Mouse (Mus musculus) midbrain, embryonic 15.5 days (tissue): ENCODE measurements around the gene Il11ra1. TPM values are rescaled to one million over a fixed set of nuclear protein-coding genes. Genes with fewer than 3 reads are reported as not detected.

Source experiments
- ATAC-seq: fragments of 200-750 bp; cut with Nextera tagmentation; replicated peaks from 2 replicates; pipeline ENCODE4 v1.8.0; 2017; ENCODE audit warnings: moderate TSS enrichment
- H3K27ac ChIP-seq: fragments of 300-500 bp; sonication (generic); 2 replicates; pipeline ENCODE4 v1.5.1; 2015; ENCODE audit warnings: mild to moderate bottlenecking, inconsistent platforms
- H3K27me3 ChIP-seq: fragments of 300-500 bp; sonication (generic); replicated peaks from 2 replicates; pipeline ENCODE4 v1.6.1; 2015; ENCODE audit warnings: inconsistent platforms
- H3K36me3 ChIP-seq: fragments of 300-500 bp; sonication (generic); replicated peaks from 2 replicates; pipeline ENCODE4 v1.6.1; 2015; ENCODE audit warnings: inconsistent platforms
- H3K4me1 ChIP-seq: fragments of 300-500 bp; sonication (generic); 2 replicates; pipeline ENCODE4 v1.6.1; 2015; ENCODE audit warnings: inconsistent platforms
- H3K4me2 ChIP-seq: fragments of 300-500 bp; sonication (generic); 2 replicates; pipeline ENCODE4 v1.6.1; 2015; ENCODE audit warnings: inconsistent platforms, mild to moderate bottlenecking, moderate library complexity
- H3K4me3 ChIP-seq: fragments of 300-500 bp; sonication (generic); 2 replicates; pipeline ENCODE4 v1.5.1; 2015; ENCODE audit warnings: mild to moderate bottlenecking, inconsistent platforms
- H3K9ac ChIP-seq: fragments of 300-500 bp; sonication (generic); 2 replicates; pipeline ENCODE4 v1.6.1; 2015; ENCODE audit warnings: mild to moderate bottlenecking, inconsistent platforms
- H3K9me3 ChIP-seq: fragments of 300-500 bp; sonication (generic); 2 replicates; pipeline ENCODE4 v1.6.1; 2016; ENCODE audit warnings: inconsistent platforms
- WGBS: fragments of 180-500 bp; shearing (Covaris S2); methylation state at CpG from one replicate; pipeline ENCODE4 v1.1.7; 2015; ENCODE audit warnings: mixed read lengths; 5-methylcytosine and 5-hydroxymethylcytosine counted together
- polyA plus RNA-seq: library from polyadenylated mRNA; unstranded; fragments of >200 nt; fragmentation: Nextera tagmentation; extraction: Ambion mirVana; gene quantifications from 2 replicates; pipeline ENCODE4 v1.2.1, GENCODE M21; 2015

Gene Il11ra1
- polyA plus RNA-seq, 1 experiment from 2014 or later: 37.5 TPM

GRCm38 (mm10) chr4:41713197-41714067 lies 13.6 kb downstream of the Il11ra1 start, which contains the start of gene Rpp25l:
Gene Rpp25l (minus strand): TSS chr4:41713534.
- peak within 1 kb of the TSS; percentile 92 for H3K9ac ChIP-seq
- under 1% methylated on average over 61 of the region's 61 CpGs for WGBS
- H3K4me2 ChIP-seq: peak within 1 kb of the TSS; percentile 80
- H3K27ac ChIP-seq: peak within 1 kb of the TSS; percentile 85
- peak; percentile 61 for ATAC-seq
- peak within 1 kb of the TSS; percentile 88 for H3K4me3 ChIP-seq
- H3K27me3 ChIP-seq: no peaks in the 10 kb centered on the region
- peaks cover 17% of the 10 kb centered on the region; the same call in 1 of the 2 replicates for H3K36me3 ChIP-seq
- H3K9me3 ChIP-seq: no peaks in the 10 kb centered on the region
- H3K4me1 ChIP-seq: peaks cover 40% of the 10 kb centered on the region

GRCm38 (mm10) chr4:41714276-41714675 lies 14.5 kb downstream of the Il11ra1 start:
- WGBS: 11% methylated on average over 8 of the region's 8 CpGs

DNA sequence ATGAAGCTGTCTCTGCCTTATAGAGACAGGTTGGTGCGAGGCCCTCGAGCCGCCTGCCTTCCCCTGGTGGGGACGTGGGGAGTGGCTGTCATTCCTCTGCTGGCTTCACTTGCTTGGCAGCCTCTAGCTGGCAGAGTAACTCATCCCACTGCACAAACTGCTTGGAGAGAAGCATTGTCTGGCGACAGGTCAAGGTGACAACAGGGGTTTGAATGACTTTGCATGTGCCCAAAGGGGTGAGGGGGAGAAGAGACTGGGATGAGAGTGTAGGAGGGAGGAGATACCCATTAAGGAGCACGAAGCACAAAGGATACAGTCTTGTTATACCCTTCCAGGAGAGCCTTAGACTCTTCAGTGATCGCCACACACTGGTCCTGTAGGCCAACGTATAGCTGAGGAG lies 15.3 kb downstream of the Il11ra1 start:
- H3K4me2 ChIP-seq: no peak overlapping the region
- H3K9me3 ChIP-seq: no peaks in the 10 kb centered on the region
- WGBS: 83% methylated on average over 8 of the region's 8 CpGs
- no peaks in the 10 kb centered on the region for H3K27me3 ChIP-seq
- peaks cover 25% of the 10 kb centered on the region; the same call in 1 of the 2 replicates for H3K36me3 ChIP-seq
- ATAC-seq: no peak; the same call in 1 of the 2 replicates
- H3K27ac ChIP-seq: no peak overlapping the region
- H3K4me1 ChIP-seq: peaks cover 36% of the 10 kb centered on the region
- no peak overlapping the region for H3K4me3 ChIP-seq
- no peak overlapping the region for H3K9ac ChIP-seq

More at GRCm38 (mm10) chr4:41714276-41714675, 14.5 kb downstream of the Il11ra1 start:
- peak overlapping the region; percentile 80 for H3K4me2 ChIP-seq
- H3K27ac ChIP-seq: no peak overlapping the region
- H3K27me3 ChIP-seq: no peaks in the 10 kb centered on the region
- H3K9ac ChIP-seq: 0 out of 2 replicates have a peak overlapping the region, but pooled peaks have one; percentile 92
- H3K4me3 ChIP-seq: peak overlapping the region; percentile 88
- no peaks in the 10 kb centered on the region for H3K9me3 ChIP-seq
- 0 out of 2 replicates have a peak, but pooled peaks have one; percentile 21 for ATAC-seq
- H3K36me3 ChIP-seq: peaks cover 23% of the 10 kb centered on the region; the same call in 1 of the 2 replicates
- peaks cover 36% of the 10 kb centered on the region for H3K4me1 ChIP-seq

DNA sequence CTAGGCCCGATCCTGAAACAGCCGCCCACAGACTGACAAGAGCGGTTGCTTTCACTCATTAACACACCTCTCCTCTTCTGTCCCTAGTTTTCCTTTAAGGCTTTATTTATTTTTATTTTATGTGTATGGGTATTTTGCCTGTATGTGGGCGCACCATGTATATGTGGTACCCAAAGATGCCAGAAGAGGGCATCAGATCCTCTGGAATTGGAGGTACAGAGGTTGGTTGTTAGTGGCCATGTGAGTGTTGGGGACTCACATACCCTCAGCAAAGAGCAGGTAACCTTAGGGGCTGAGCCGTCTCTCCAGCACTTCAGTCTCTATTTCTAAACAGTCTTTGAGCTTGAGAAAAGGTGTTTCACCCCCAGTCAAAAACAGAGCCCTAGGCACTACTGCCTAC lies 15.8 kb downstream of the Il11ra1 start:
- Histone ChIP-seq H3K27ac (no peak overlapping the region), H3K9ac (no peak overlapping the region), H3K36me3 (peaks cover 25% of the 10 kb centered on the region; the same call in 1 of the 2 replicates), H3K9me3 (no peaks in the 10 kb centered on the region), H3K27me3 (no peaks in the 10 kb centered on the region), H3K4me3 (no peak overlapping the region), H3K4me1 (peaks cover 36% of the 10 kb centered on the region), H3K4me2 (no peak overlapping the region)
- no peak for ATAC-seq
- WGBS: 82% methylated on average over 5 of the region's 5 CpGs

DNA sequence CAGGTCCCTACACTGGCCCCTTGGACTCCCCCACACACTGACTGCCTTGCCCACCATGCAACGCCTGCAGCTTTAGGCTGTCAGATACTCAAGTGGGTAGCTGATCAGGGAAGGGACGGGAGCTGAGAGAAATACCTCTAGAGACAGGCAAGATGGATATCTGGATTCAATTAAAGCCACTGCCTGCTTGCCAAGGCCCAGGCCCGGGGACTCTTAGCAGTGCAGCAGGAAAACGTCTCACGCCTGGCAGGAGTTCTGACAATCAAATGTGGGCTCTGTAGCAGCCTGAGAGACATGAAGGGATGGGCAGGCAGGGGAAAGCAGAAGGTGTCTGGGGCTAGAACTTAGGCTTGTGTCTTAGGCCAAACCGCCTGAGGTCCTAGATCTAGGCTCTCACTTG lies 17.0 kb downstream of the Il11ra1 start:
- Histone ChIP-seq H3K27me3 (no peaks in the 10 kb centered on the region), H3K9me3 (no peaks in the 10 kb centered on the region), H3K27ac (no peak overlapping the region), H3K4me2 (no peak overlapping the region), H3K4me3 (no peak overlapping the region), H3K4me1 (peaks cover 31% of the 10 kb centered on the region), H3K36me3 (peaks cover 25% of the 10 kb centered on the region; the same call in 1 of the 2 replicates), H3K9ac (no peak overlapping the region)
- no peak for ATAC-seq
- 77% methylated on average over 6 of the region's 6 CpGs for WGBS

- under 1% methylated on average over 27 of the region's 27 CpGs for WGBS
- peaks cover 23% of the 10 kb centered on the region for H3K4me1 ChIP-seq
- H3K4me3 ChIP-seq: peak within 1 kb of the TSS; percentile 86
- H3K9ac ChIP-seq: peak within 1 kb of the TSS; percentile 92
- peak within 1 kb of the TSS; percentile 66 for H3K4me2 ChIP-seq
- H3K36me3 ChIP-seq: peaks cover 13% of the 10 kb centered on the region; the same call in 1 of the 2 replicates
- ATAC-seq: peak; percentile 96
- peaks cover 40% of the 10 kb centered on the region for H3K27me3 ChIP-seq
- peak within 1 kb of the TSS; percentile 65 for H3K27ac ChIP-seq
- no peaks in the 10 kb centered on the region for H3K9me3 ChIP-seq
Measured at GRCm38 (mm10) chr4:41722918-41723351, 23.1 kb downstream of the Il11ra1 start, which contains the start of gene Dctn3. Gene Dctn3 (minus strand): TSS chr4:41723170.

GRCm38 (mm10) chr4:41726826-41727621 lies 27.2 kb downstream of the Il11ra1 start:
- Histone ChIP-seq H3K4me3 (no peak overlapping the region), H3K9ac (no peak overlapping the region), H3K9me3 (no peaks in the 10 kb centered on the region), H3K36me3 (no peaks in the 10 kb centered on the region), H3K27ac (no peak overlapping the region), H3K4me2 (no peak overlapping the region), H3K4me1 (peaks cover 26% of the 10 kb centered on the region), H3K27me3 (peaks cover 75% of the 10 kb centered on the region)
- 10% methylated on average over 20 of the region's 20 CpGs for WGBS
- ATAC-seq: no peak

DNA sequence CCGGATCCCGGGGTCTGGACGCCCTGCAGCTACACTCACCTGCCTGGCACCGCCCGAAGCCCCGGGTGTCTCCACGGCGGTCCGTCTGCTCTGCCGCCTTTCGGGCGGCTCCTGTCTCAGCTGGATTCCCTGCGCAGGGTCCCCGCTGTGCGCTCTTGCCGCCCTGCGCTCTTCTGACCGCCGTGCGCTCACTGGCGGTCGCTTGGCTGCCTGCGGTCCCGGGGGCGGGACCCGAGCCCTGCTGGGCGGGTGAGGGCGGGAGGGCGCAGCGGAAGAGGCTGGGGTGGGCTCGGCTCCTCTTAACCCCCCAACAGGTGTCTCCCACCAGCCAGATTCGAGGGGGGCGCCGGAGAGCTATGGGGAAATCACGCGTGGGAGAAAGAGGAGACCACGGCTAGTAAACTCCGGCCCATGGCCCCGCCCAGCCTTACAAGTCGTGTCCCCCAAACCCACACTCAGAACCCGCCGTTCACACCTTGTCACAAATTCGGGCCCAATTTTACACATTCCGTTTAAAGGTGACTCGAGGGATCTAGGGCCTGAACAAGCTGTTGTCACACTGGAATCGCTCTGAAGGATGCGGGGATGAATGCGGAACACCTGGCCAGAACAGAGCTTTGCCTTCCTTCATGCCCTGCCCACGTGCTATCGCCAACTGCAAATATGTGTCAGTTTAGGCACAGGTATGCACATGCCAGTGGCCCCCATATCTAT lies 31.4 kb downstream of the Il11ra1 start, which contains the start of gene Arid3c:
TSS of gene Arid3c (minus strand) at position 91 of the 714 bp plus-strand sequence.
- Histone ChIP-seq H3K4me2 (peak within 1 kb of the TSS; percentile 74), H3K27me3 (peaks cover 70% of the 10 kb centered on the region), H3K4me3 (peak within 1 kb of the TSS; percentile 39), H3K36me3 (no peaks in the 10 kb centered on the region), H3K4me1 (peaks cover 15% of the 10 kb centered on the region), H3K9ac (peak within 1 kb of the TSS; percentile 26; the same call in 1 of the 2 replicates), H3K9me3 (no peaks in the 10 kb centered on the region), H3K27ac (no peak within 1 kb of the TSS)
- ATAC-seq: no peak
- WGBS: 2% methylated on average over 50 of the region's 50 CpGs

- H3K36me3 ChIP-seq: peaks cover 6% of the 10 kb centered on the region; the same call in 1 of the 2 replicates
- no peaks in the 10 kb centered on the region for H3K9me3 ChIP-seq
- H3K4me3 ChIP-seq: no peak overlapping the region
- H3K4me1 ChIP-seq: peaks cover 21% of the 10 kb centered on the region
- peaks cover 15% of the 10 kb centered on the region for H3K27me3 ChIP-seq
- H3K9ac ChIP-seq: no peak overlapping the region
- no peak overlapping the region for H3K4me2 ChIP-seq
- H3K27ac ChIP-seq: no peak overlapping the region
- WGBS: 44% methylated on average over 8 of the region's 8 CpGs
- 0 out of 2 replicates have a peak, but pooled peaks have one; percentile 35 for ATAC-seq
Measured at GRCm38 (mm10) chr4:41737602-41738255, 37.9 kb downstream of the Il11ra1 start.

DNA sequence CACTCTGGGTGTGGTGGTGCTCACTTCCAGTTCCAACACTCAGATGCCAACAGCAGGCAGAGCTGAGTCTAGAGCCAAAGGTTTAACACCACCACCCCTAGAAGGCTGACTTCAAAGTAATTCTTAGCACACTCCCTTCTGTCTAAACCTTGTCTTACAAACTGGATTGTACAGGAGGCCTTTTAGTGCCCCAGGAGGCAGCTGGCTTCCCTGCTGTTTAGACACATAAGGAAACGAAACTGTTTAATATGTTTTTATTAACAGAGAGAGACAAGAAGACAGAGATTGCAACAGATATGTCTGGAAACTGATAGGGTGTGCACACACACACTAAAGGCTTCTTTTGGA lies 38.4 kb downstream of the Il11ra1 start:
- no peaks in the 10 kb centered on the region for H3K9me3 ChIP-seq
- no peak for ATAC-seq
- WGBS: 62% methylated on average over 1 of the region's 1 CpGs
- no peak overlapping the region for H3K4me2 ChIP-seq
- H3K4me3 ChIP-seq: no peak overlapping the region
- H3K4me1 ChIP-seq: peaks cover 21% of the 10 kb centered on the region
- peaks cover 6% of the 10 kb centered on the region; the same call in 1 of the 2 replicates for H3K36me3 ChIP-seq
- peaks cover 10% of the 10 kb centered on the region for H3K27me3 ChIP-seq
- no peak overlapping the region for H3K9ac ChIP-seq
- no peak overlapping the region for H3K27ac ChIP-seq

DNA sequence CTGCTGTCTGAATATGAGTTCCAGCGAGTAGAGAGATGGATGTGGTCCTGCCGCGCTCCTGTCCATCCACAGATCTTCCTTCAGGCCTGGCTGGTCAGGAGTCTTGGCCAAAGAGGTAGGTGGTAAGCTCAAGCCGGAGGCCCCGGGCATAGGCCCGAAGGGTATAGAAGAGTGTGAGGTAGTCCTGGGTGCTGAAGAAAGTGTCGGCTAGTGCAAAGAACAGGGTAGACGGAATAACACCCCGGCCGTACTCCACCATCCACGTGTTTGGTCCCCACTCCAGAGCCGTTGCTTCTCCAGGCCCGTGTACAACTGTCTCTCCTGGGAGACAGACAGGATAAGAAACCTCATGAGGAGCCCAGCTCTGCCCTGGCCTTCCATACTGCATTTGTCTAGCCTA lies 39.5 kb downstream of the Il11ra1 start:
- peaks cover 5% of the 10 kb centered on the region; the same call in 1 of the 2 replicates for H3K27me3 ChIP-seq
- H3K27ac ChIP-seq: no peak overlapping the region
- 94% methylated on average over 13 of the region's 13 CpGs for WGBS
- H3K36me3 ChIP-seq: peaks cover 6% of the 10 kb centered on the region; the same call in 1 of the 2 replicates
- H3K4me2 ChIP-seq: peak overlapping the region; percentile 78; the same call in 1 of the 2 replicates
- H3K4me3 ChIP-seq: no peak overlapping the region
- no peaks in the 10 kb centered on the region for H3K9me3 ChIP-seq
- H3K9ac ChIP-seq: no peak overlapping the region
- H3K4me1 ChIP-seq: peaks cover 21% of the 10 kb centered on the region
- no peak for ATAC-seq
